Mouse (Mus musculus) heart, embryonic 16.5 days (tissue): ENCODE measurements around the gene Dap. TPM values are rescaled to one million over a fixed set of nuclear protein-coding genes. Genes with fewer than 3 reads are reported as not detected.

Source experiments
- ATAC-seq: fragments of 200-750 bp; cut with Nextera tagmentation; replicated peaks from 2 replicates; pipeline ENCODE4 v1.8.0; 2017; ENCODE audit warnings: moderate number of reproducible peaks; ENCODE audit not compliant: insufficient read depth, low FRiP score; ENCODE audit errors: extremely low read depth
- H3K27ac ChIP-seq: fragments of 300-500 bp; sonication (generic); 2 replicates; pipeline ENCODE4 v1.5.1; 2014; ENCODE audit warnings: mild to moderate bottlenecking, low read length, control low read depth, moderate library complexity
- H3K27me3 ChIP-seq: fragments of 300-500 bp; sonication (generic); 2 replicates; pipeline ENCODE4 v1.6.1; 2014; ENCODE audit warnings: low read length, mixed read lengths; ENCODE audit not compliant: control insufficient read depth, insufficient read depth
- H3K36me3 ChIP-seq: fragments of 300-500 bp; sonication (generic); 2 replicates; pipeline ENCODE4 v1.6.1; 2014; ENCODE audit not compliant: control insufficient read depth, insufficient read depth
- H3K4me1 ChIP-seq: fragments of 300-500 bp; sonication (generic); 2 replicates; pipeline ENCODE4 v1.6.1; 2014; ENCODE audit warnings: low read length, mixed read lengths; ENCODE audit not compliant: control insufficient read depth, insufficient read depth
- H3K4me2 ChIP-seq: fragments of 300-500 bp; sonication (generic); 2 replicates; pipeline ENCODE4 v1.6.1; 2014; ENCODE audit warnings: low read depth, mild to moderate bottlenecking, control low read depth, low read length
- H3K4me3 ChIP-seq: fragments of 300-500 bp; sonication (generic); 2 replicates; pipeline ENCODE4 v1.5.1; 2014; ENCODE audit warnings: mild to moderate bottlenecking, control low read depth, low read length
- H3K9ac ChIP-seq: fragments of 300-500 bp; sonication (generic); 2 replicates; pipeline ENCODE4 v1.6.1; 2014; ENCODE audit warnings: low read length, control low read depth
- H3K9me3 ChIP-seq: fragments of 300-500 bp; sonication (generic); replicated peaks from 2 replicates; pipeline ENCODE4 v1.6.1; 2016; ENCODE audit warnings: low read length; ENCODE audit not compliant: control insufficient read depth
- WGBS: fragments of 180-500 bp; shearing (Covaris S2); extraction: QIAGEN DNeasy Blood & Tissue Kit; methylation state at CpG from one replicate; pipeline ENCODE4 v1.1.7; 2014; 5-methylcytosine and 5-hydroxymethylcytosine counted together
- polyA plus RNA-seq: library from polyadenylated mRNA; unstranded; fragments of >200 nt; fragmentation: Nextera tagmentation; extraction: Ambion mirVana; gene quantifications from 2 replicates; pipeline ENCODE4 v1.2.1, GENCODE M21; 2015

Dap gene
- polyA plus RNA-seq: 40.8 and 41.7 TPM in 2 replicates

GRCm38 (mm10) chr15:31224135-31224761 is at the start of gene Dap:
Gene Dap (plus strand): TSS chr15:31224314.
- H3K36me3 ChIP-seq: no peaks in the 10 kb centered on the region
- peak within 1 kb of the TSS; percentile 89 for H3K9ac ChIP-seq
- WGBS: under 1% methylated on average over 67 of the region's 67 CpGs
- peaks cover 6% of the 10 kb centered on the region for H3K4me1 ChIP-seq
- no peaks in the 10 kb centered on the region for H3K27me3 ChIP-seq
- no peaks in the 10 kb centered on the region for H3K9me3 ChIP-seq
- peak within 1 kb of the TSS; percentile 75 for H3K27ac ChIP-seq
- ATAC-seq: peak; percentile 99
- H3K4me2 ChIP-seq: peak within 1 kb of the TSS; percentile 74
- peak within 1 kb of the TSS; percentile 73 for H3K4me3 ChIP-seq

- Histone ChIP-seq H3K27me3 (no peaks in the 10 kb centered on the region), H3K27ac (no peak overlapping the region), H3K9me3 (no peaks in the 10 kb centered on the region), H3K36me3 (no peaks in the 10 kb centered on the region), H3K4me3 (no peak overlapping the region), H3K9ac (no peak overlapping the region), H3K4me1 (no peaks in the 10 kb centered on the region), H3K4me2 (no peak overlapping the region)
- 52% methylated on average over 8 of the region's 8 CpGs for WGBS
- no peak for ATAC-seq
Observed at GRCm38 (mm10) chr15:31176566-31176965, 47.5 kb upstream of the Dap start.

- no peaks in the 10 kb centered on the region for H3K36me3 ChIP-seq
- H3K9me3 ChIP-seq: no peaks in the 10 kb centered on the region
- H3K27ac ChIP-seq: no peak overlapping the region
- H3K4me2 ChIP-seq: no peak overlapping the region
- H3K4me1 ChIP-seq: no peaks in the 10 kb centered on the region
- no peak overlapping the region for H3K4me3 ChIP-seq
- no peaks in the 10 kb centered on the region for H3K27me3 ChIP-seq
- ATAC-seq: no peak; the same call in 1 of the 2 replicates
- no peak overlapping the region for H3K9ac ChIP-seq
- WGBS: 60% methylated on average over 12 of the region's 12 CpGs
Observed at GRCm38 (mm10) chr15:31184651-31185443, 39.3 kb upstream of the Dap start.

- Histone ChIP-seq H3K27me3 (no peaks in the 10 kb centered on the region), H3K9ac (no peak overlapping the region), H3K36me3 (no peaks in the 10 kb centered on the region), H3K4me2 (no peak overlapping the region), H3K4me3 (no peak overlapping the region), H3K4me1 (no peaks in the 10 kb centered on the region), H3K9me3 (no peaks in the 10 kb centered on the region), H3K27ac (no peak overlapping the region)
- no peak for ATAC-seq
- 80% methylated on average over 5 of the region's 5 CpGs for WGBS
Observed at GRCm38 (mm10) chr15:31185506-31185905, 38.6 kb upstream of the Dap start.

GRCm38 (mm10) chr15:31186371-31186901 is 37.7 kb upstream of the Dap start:
- WGBS: 74% methylated on average over 6 of the region's 6 CpGs
- no peak for ATAC-seq
- H3K27ac ChIP-seq: no peak overlapping the region

GRCm38 (mm10) chr15:31192563-31192962 is 31.6 kb upstream of the Dap start:
- no peaks in the 10 kb centered on the region for H3K36me3 ChIP-seq
- H3K4me1 ChIP-seq: no peaks in the 10 kb centered on the region
- WGBS: 93% methylated on average over 1 of the region's 1 CpGs
- H3K9ac ChIP-seq: no peak overlapping the region
- H3K27me3 ChIP-seq: no peaks in the 10 kb centered on the region
- no peak overlapping the region for H3K4me3 ChIP-seq
- H3K4me2 ChIP-seq: no peak overlapping the region
- no peak for ATAC-seq
- H3K9me3 ChIP-seq: no peaks in the 10 kb centered on the region
- no peak overlapping the region for H3K27ac ChIP-seq

More at GRCm38 (mm10) chr15:31186371-31186901, 37.7 kb upstream of the Dap start:
- H3K9ac ChIP-seq: no peak overlapping the region
- no peak overlapping the region for H3K4me3 ChIP-seq
- H3K4me2 ChIP-seq: no peak overlapping the region
- no peaks in the 10 kb centered on the region for H3K27me3 ChIP-seq
- no peaks in the 10 kb centered on the region for H3K9me3 ChIP-seq
- no peaks in the 10 kb centered on the region for H3K36me3 ChIP-seq
- H3K4me1 ChIP-seq: no peaks in the 10 kb centered on the region

GRCm38 (mm10) chr15:31195776-31196175 is 28.3 kb upstream of the Dap start:
- ATAC-seq: no peak
- H3K4me1 ChIP-seq: no peaks in the 10 kb centered on the region
- WGBS: 63% methylated on average over 6 of the region's 6 CpGs
- H3K9me3 ChIP-seq: no peaks in the 10 kb centered on the region
- no peak overlapping the region for H3K27ac ChIP-seq
- H3K27me3 ChIP-seq: no peaks in the 10 kb centered on the region
- no peak overlapping the region for H3K4me2 ChIP-seq
- no peaks in the 10 kb centered on the region for H3K36me3 ChIP-seq
- H3K4me3 ChIP-seq: no peak overlapping the region
- H3K9ac ChIP-seq: no peak overlapping the region

GRCm38 (mm10) chr15:31207346-31208093 is 16.6 kb upstream of the Dap start:
- H3K36me3 ChIP-seq: no peaks in the 10 kb centered on the region
- H3K4me1 ChIP-seq: peaks cover 8% of the 10 kb centered on the region
- no peak overlapping the region for H3K27ac ChIP-seq
- no peak overlapping the region for H3K4me2 ChIP-seq
- no peak for ATAC-seq
- WGBS: 81% methylated on average over 9 of the region's 9 CpGs
- H3K4me3 ChIP-seq: no peak overlapping the region
- H3K9me3 ChIP-seq: no peaks in the 10 kb centered on the region
- no peaks in the 10 kb centered on the region for H3K27me3 ChIP-seq
- no peak overlapping the region for H3K9ac ChIP-seq
